Mouse (Mus musculus): ENCODE results near the gene Arrdc3. TPM values are rescaled to one million over a fixed set of nuclear protein-coding genes. Genes with fewer than 3 reads are reported as not detected.

Arrdc3 gene
- total RNA-seq, 1 experiment: 61.2 TPM

DNA sequence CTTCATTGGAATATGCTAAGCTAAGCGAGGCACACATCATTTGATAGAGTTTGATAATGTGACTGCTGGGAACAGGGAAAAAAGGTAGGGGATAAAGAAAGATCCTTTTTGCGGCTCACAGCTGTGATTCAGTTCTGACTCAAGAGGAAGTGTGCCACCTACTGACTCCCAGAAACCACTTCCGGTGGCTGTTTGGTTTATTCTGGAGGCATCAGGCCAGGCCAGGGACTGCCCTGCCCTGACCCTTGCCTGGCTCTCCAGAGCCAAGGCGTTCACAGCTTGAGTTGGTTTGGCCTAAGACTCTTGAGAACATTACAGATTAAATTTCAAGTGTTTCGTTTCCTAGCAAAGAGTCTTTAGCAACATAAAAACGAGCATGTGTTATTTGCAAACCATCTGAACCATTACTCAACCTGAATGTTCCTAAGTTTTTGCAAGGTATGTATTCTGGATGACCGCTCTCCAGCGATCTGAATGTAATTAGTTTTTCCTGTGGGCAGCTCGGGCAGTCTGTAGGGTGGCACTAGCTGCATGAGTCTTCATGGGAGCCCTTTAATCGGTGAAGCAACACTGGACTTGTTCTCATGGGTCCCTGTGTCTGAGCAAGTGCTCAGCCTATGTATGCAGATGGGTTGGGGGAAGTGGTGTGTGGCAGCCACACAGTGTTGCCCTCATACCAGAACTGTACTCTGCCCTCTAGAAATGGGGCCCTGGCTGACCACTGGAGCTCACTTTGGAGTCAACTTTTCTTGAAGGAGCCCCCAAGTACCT is 57.9 kb downstream of the Arrdc3 start:
- TF ChIP-seq ZNF384 (IDR thresholded peaks at IDR 0.05; ENCODE audit: low read depth, low read length): no peak
- no peak for TF ChIP-seq CHD2 (IDR thresholded peaks at IDR 0.05; ENCODE audit: low read depth, low read length)
- TF ChIP-seq HCFC1 (IDR thresholded peaks at IDR 0.05; ENCODE audit: borderline replicate concordance, insufficient read depth, low read length): no peak
- no peak for TF ChIP-seq ZC3H11A (IDR thresholded peaks at IDR 0.05; ENCODE audit: borderline replicate concordance, low read depth, low read length)
- TF ChIP-seq MAFK (IDR thresholded peaks at IDR 0.05; ENCODE audit: insufficient read depth, low read depth, low read length): no peak

DNA sequence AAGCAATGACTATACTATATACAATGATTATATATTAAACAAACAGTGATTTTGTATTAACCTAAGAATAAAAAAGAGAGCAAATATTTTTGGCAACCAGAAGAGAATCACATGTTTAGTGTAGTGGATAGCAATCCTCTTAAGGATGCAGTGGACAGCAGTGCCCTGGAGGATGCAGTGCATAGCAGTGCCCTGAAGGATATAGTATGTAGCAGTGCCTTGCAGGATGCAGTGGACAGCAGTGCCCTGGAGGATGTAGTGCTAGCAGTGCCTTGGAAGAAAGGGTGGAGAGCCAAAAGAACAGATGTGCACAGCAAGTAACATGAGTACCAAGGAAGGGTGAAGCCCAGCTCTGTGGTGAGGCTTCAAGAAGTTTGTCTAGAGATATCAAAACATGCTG is 61.3 kb downstream of the Arrdc3 start:
- in situ Hi-C loops (cut with MboI; ENCODE audit: low sequenced_read_pairs in 2 of 2, unreplicated experiment in 2 of 2): no loop called here

More for the DNA sequence above, 57.9 kb downstream of the Arrdc3 start:
- Histone ChIP-seq H3K9ac (ENCODE audit: insufficient read depth, low read depth, low read length, poor library complexity, severe bottlenecking) (no peak overlapping the region), H3K36me3 (ENCODE audit: control insufficient read depth, insufficient read depth, low read length, poor library complexity, severe bottlenecking) (no peaks in the 10 kb centered on the region), H3K9me3 (ENCODE audit: control insufficient read depth, insufficient read depth, low read depth, low read length) (no peaks in the 10 kb centered on the region), H3K4me1 (ENCODE audit: control insufficient read depth in 2 of 2, insufficient read depth in 2 of 2, low read length in 2 of 2, poor library complexity in 1 of 2) (peaks cover 0 to 1% of the 10 kb centered on the region in 2 experiments; a peak in 1 of 4 replicates), H3K27ac (ENCODE audit: insufficient read depth, low read depth, low read length, poor library complexity, severe bottlenecking) (no peak overlapping the region), H3K4me3 (ENCODE audit: insufficient read depth in 1 of 2, low read depth in 1 of 2, low read length in 2 of 2, poor library complexity in 1 of 2, severe bottlenecking in 1 of 2) (no peak overlapping the region)
- in situ Hi-C loops (cut with MboI; ENCODE audit: low sequenced_read_pairs in 2 of 2, unreplicated experiment in 2 of 2): no loop called here
- DNase-seq (ENCODE audit: low read depth, low spot score): no peak

More for the DNA sequence above, 61.3 kb downstream of the Arrdc3 start:
- Histone ChIP-seq H3K36me3 (ENCODE audit: control insufficient read depth, insufficient read depth, low read length, poor library complexity, severe bottlenecking) (no peaks in the 10 kb centered on the region), H3K9me3 (ENCODE audit: control insufficient read depth, insufficient read depth, low read depth, low read length) (no peaks in the 10 kb centered on the region), H3K4me3 (ENCODE audit: insufficient read depth in 1 of 2, low read depth in 1 of 2, low read length in 2 of 2, poor library complexity in 1 of 2, severe bottlenecking in 1 of 2) (no peak overlapping the region), H3K27ac (ENCODE audit: insufficient read depth, low read depth, low read length, poor library complexity, severe bottlenecking) (no peak overlapping the region), H3K4me1 (ENCODE audit: control insufficient read depth in 2 of 2, insufficient read depth in 2 of 2, low read length in 2 of 2, poor library complexity in 1 of 2) (no peaks in the 10 kb centered on the region), H3K9ac (ENCODE audit: insufficient read depth, low read depth, low read length, poor library complexity, severe bottlenecking) (no peak overlapping the region)
- TF ChIP-seq CHD2 (IDR thresholded peaks at IDR 0.05; ENCODE audit: low read depth, low read length) (no peak), MAFK (IDR thresholded peaks at IDR 0.05; ENCODE audit: insufficient read depth, low read depth, low read length) (no peak), ZNF384 (IDR thresholded peaks at IDR 0.05; ENCODE audit: low read depth, low read length) (no peak)
- no peak for DNase-seq (ENCODE audit: low read depth, low spot score)
